Mouse (Mus musculus): ENCODE results near the gene Zfp609. TPM values are rescaled to one million over a fixed set of nuclear protein-coding genes. Genes with fewer than 3 reads are reported as not detected.

Gene Zfp609
- total RNA-seq, 2 experiments from 2014 or later = 34.4 to 36.7 TPM

GRCm38 (mm10) chr9:65773783-65774182 lies 53.6 kb downstream of the Zfp609 start:
- intact Hi-C loops (cut with DNase I) = no loop called here
- DNase-seq = no peak

- intact Hi-C loops (cut with DNase I) = no loop called here
- DNase-seq = no peak
Measured at GRCm38 (mm10) chr9:65771011-65771664, 56.2 kb downstream of the Zfp609 start.

GRCm38 (mm10) chr9:65762728-65763127 lies 64.6 kb downstream of the Zfp609 start:
- intact Hi-C loops (cut with DNase I) = no loop called here
- no peak for DNase-seq

- intact Hi-C loops (cut with DNase I) = no loop called here
- no peak for DNase-seq
Measured at GRCm38 (mm10) chr9:65759992-65760391, 67.4 kb downstream of the Zfp609 start.

GRCm38 (mm10) chr9:65759256-65759655 lies 68.1 kb downstream of the Zfp609 start:
- no peak for DNase-seq
- intact Hi-C loops (cut with DNase I) = no loop called here

- intact Hi-C loops (cut with DNase I) = loop anchor here (2.0 kb wide), 1 partner anchor 71 kb away; no protein-coding TSS in a partner anchor
- no peak for DNase-seq
Measured at GRCm38 (mm10) chr9:65757826-65758225, 69.5 kb downstream of the Zfp609 start.

GRCm38 (mm10) chr9:65755673-65756375 lies 71.5 kb downstream of the Zfp609 start:
- intact Hi-C loops (cut with DNase I) = loop anchor here (2.0 kb wide), 1 partner anchor 73 kb away; no protein-coding TSS in a partner anchor
- no peak for DNase-seq

GRCm38 (mm10) chr9:65755164-65755563 lies 72.2 kb downstream of the Zfp609 start:
- intact Hi-C loops (cut with DNase I) = no loop called here

GRCm38 (mm10) chr9:65752632-65753031 lies 74.7 kb downstream of the Zfp609 start:
- intact Hi-C loops (cut with DNase I) = no loop called here
- no peak for DNase-seq

More at GRCm38 (mm10) chr9:65755164-65755563, 72.2 kb downstream of the Zfp609 start:
- no peak for DNase-seq

GRCm38 (mm10) chr9:65751906-65752305 lies 75.5 kb downstream of the Zfp609 start:
- no peak for DNase-seq
- intact Hi-C loops (cut with DNase I) = no loop called here

GRCm38 (mm10) chr9:65748102-65748501 lies 79.3 kb downstream of the Zfp609 start:
- no peak for DNase-seq
- intact Hi-C loops (cut with DNase I) = no loop called here

- no peak for DNase-seq
- intact Hi-C loops (cut with DNase I) = no loop called here
Measured at GRCm38 (mm10) chr9:65746479-65746878, 80.9 kb downstream of the Zfp609 start.

GRCm38 (mm10) chr9:65745456-65745855 lies 81.9 kb downstream of the Zfp609 start:
- no peak for DNase-seq
- intact Hi-C loops (cut with DNase I) = no loop called here

GRCm38 (mm10) chr9:65744171-65745082 lies 82.9 kb downstream of the Zfp609 start:
- peak; percentile 58 to 59 for DNase-seq
- intact Hi-C loops (cut with DNase I) = no loop called here

- intact Hi-C loops (cut with DNase I) = no loop called here
- no peak for DNase-seq
Measured at GRCm38 (mm10) chr9:65743809-65744170, 83.6 kb downstream of the Zfp609 start.

- no peak for DNase-seq
- intact Hi-C loops (cut with DNase I) = no loop called here
Measured at GRCm38 (mm10) chr9:65743322-65743721, 84.0 kb downstream of the Zfp609 start.

- DNase-seq = no peak
- intact Hi-C loops (cut with DNase I) = no loop called here
Measured at GRCm38 (mm10) chr9:65742777-65743176, 84.6 kb downstream of the Zfp609 start.

- intact Hi-C loops (cut with DNase I) = no loop called here
- no peak for DNase-seq
Measured at GRCm38 (mm10) chr9:65741066-65741852, 86.1 kb downstream of the Zfp609 start.

GRCm38 (mm10) chr9:65734931-65735330 lies 92.4 kb downstream of the Zfp609 start:
- no peak for DNase-seq
- intact Hi-C loops (cut with DNase I) = no loop called here

- intact Hi-C loops (cut with DNase I) = no loop called here
- no peak for DNase-seq
Measured at GRCm38 (mm10) chr9:65728588-65728987, 98.8 kb downstream of the Zfp609 start.

Measured in heart, postnatal 10 days (tissue).